Mouse (Mus musculus): ENCODE measurements at regions not wholly inside any gene's neighbourhood (a gene's known extent, or its start where the extent isn't known, plus 50 kb on each side); places are given as distances from the start of the nearest gene placed in this dataset.

- peak overlapping the region; percentile 27; the same call in 1 of the 2 replicates for H3K4me3 ChIP-seq (ENCODE audit: insufficient read depth, low read length)
- TF ChIP-seq POLR2A (IDR thresholded peaks at IDR 0.05; ENCODE audit: borderline replicate concordance, low read depth, low read length) = no peak
- no peak for TF ChIP-seq CTCF (IDR thresholded peaks at IDR 0.05; ENCODE audit: low read depth, low read length)
- peaks cover 4% of the 10 kb centered on the region; the same call in 1 of the 2 replicates for H3K4me1 ChIP-seq (ENCODE audit: control insufficient read depth, insufficient read depth, low read length)
- H3K27ac ChIP-seq (ENCODE audit: insufficient read depth, low read depth, low read length) = no peak overlapping the region
These were observed 88.7 kb upstream of the Ccnd2 start for GRCm38 (mm10) chr6:127240472-127241375.

- no peak for TF ChIP-seq POLR2A (IDR thresholded peaks at IDR 0.05; ENCODE audit: borderline replicate concordance, low read depth, low read length)
- TF ChIP-seq CTCF (IDR thresholded peaks at IDR 0.05; ENCODE audit: low read depth, low read length) = no peak
- H3K4me3 ChIP-seq (ENCODE audit: insufficient read depth, low read length) = no peak overlapping the region
- no peak overlapping the region for H3K27ac ChIP-seq (ENCODE audit: insufficient read depth, low read depth, low read length)
- H3K4me1 ChIP-seq (ENCODE audit: control insufficient read depth, insufficient read depth, low read length) = peaks cover 4% of the 10 kb centered on the region; the same call in 1 of the 2 replicates
These were observed 89.9 kb upstream of the Ccnd2 start for GRCm38 (mm10) chr6:127241693-127242425.

- TF ChIP-seq CTCF (IDR thresholded peaks at IDR 0.05; ENCODE audit: low read depth, low read length) = no peak
- no peak for TF ChIP-seq POLR2A (IDR thresholded peaks at IDR 0.05; ENCODE audit: borderline replicate concordance, low read depth, low read length)
- Histone ChIP-seq H3K4me1 (ENCODE audit: control insufficient read depth, insufficient read depth, low read length) (peaks cover 4% of the 10 kb centered on the region; the same call in 1 of the 2 replicates), H3K4me3 (ENCODE audit: insufficient read depth, low read length) (no peak overlapping the region), H3K27ac (ENCODE audit: insufficient read depth, low read depth, low read length) (no peak overlapping the region)
These were observed 91.0 kb upstream of the Ccnd2 start for GRCm38 (mm10) chr6:127243032-127243431.

- Histone ChIP-seq H3K4me1 (ENCODE audit: control insufficient read depth, insufficient read depth, low read length) (no peaks in the 10 kb centered on the region), H3K4me3 (ENCODE audit: insufficient read depth, low read length) (no peak overlapping the region), H3K27ac (ENCODE audit: insufficient read depth, low read depth, low read length) (no peak overlapping the region)
- TF ChIP-seq POLR2A (IDR thresholded peaks at IDR 0.05; ENCODE audit: borderline replicate concordance, low read depth, low read length) = no peak
- TF ChIP-seq CTCF (IDR thresholded peaks at IDR 0.05; ENCODE audit: low read depth, low read length) = no peak
These were observed 93.9 kb upstream of the Ccnd2 start for GRCm38 (mm10) chr6:127245814-127246440.

GRCm38 (mm10) chr6:127246730-127247129 lies 94.7 kb upstream of the Ccnd2 start:
- Histone ChIP-seq H3K27ac (ENCODE audit: insufficient read depth, low read depth, low read length) (no peak overlapping the region), H3K4me3 (ENCODE audit: insufficient read depth, low read length) (no peak overlapping the region), H3K4me1 (ENCODE audit: control insufficient read depth, insufficient read depth, low read length) (peaks cover 2% of the 10 kb centered on the region; the same call in 1 of the 2 replicates)
- no peak for TF ChIP-seq POLR2A (IDR thresholded peaks at IDR 0.05; ENCODE audit: borderline replicate concordance, low read depth, low read length)
- no peak for TF ChIP-seq CTCF (IDR thresholded peaks at IDR 0.05; ENCODE audit: low read depth, low read length)

GRCm38 (mm10) chr6:127247343-127247742 lies 95.3 kb upstream of the Ccnd2 start:
- Histone ChIP-seq H3K4me1 (ENCODE audit: control insufficient read depth, insufficient read depth, low read length) (peaks cover 2% of the 10 kb centered on the region; the same call in 1 of the 2 replicates), H3K27ac (ENCODE audit: insufficient read depth, low read depth, low read length) (no peak overlapping the region), H3K4me3 (ENCODE audit: insufficient read depth, low read length) (no peak overlapping the region)
- TF ChIP-seq POLR2A (IDR thresholded peaks at IDR 0.05; ENCODE audit: borderline replicate concordance, low read depth, low read length) (no peak), CTCF (IDR thresholded peaks at IDR 0.05; ENCODE audit: low read depth, low read length) (no peak)

GRCm38 (mm10) chr6:127250181-127250873 lies 98.3 kb upstream of the Ccnd2 start:
- H3K4me3 ChIP-seq (ENCODE audit: insufficient read depth, low read length) = no peak overlapping the region
- H3K4me1 ChIP-seq (ENCODE audit: control insufficient read depth, insufficient read depth, low read length) = peaks cover 16% of the 10 kb centered on the region
- TF ChIP-seq POLR2A (IDR thresholded peaks at IDR 0.05; ENCODE audit: borderline replicate concordance, low read depth, low read length) (no peak), CTCF (IDR thresholded peaks at IDR 0.05; ENCODE audit: low read depth, low read length) (no peak)
- no peak overlapping the region for H3K27ac ChIP-seq (ENCODE audit: insufficient read depth, low read depth, low read length)

- peaks cover 16% of the 10 kb centered on the region for H3K4me1 ChIP-seq (ENCODE audit: control insufficient read depth, insufficient read depth, low read length)
- no peak overlapping the region for H3K27ac ChIP-seq (ENCODE audit: insufficient read depth, low read depth, low read length)
- H3K4me3 ChIP-seq (ENCODE audit: insufficient read depth, low read length) = no peak overlapping the region
- no peak for TF ChIP-seq CTCF (IDR thresholded peaks at IDR 0.05; ENCODE audit: low read depth, low read length)
- no peak for TF ChIP-seq POLR2A (IDR thresholded peaks at IDR 0.05; ENCODE audit: borderline replicate concordance, low read depth, low read length)
These were observed 99.1 kb upstream of the Ccnd2 start for GRCm38 (mm10) chr6:127250874-127251670.
